Mouse (Mus musculus): Measurements from ENCODE around the gene Mynn. TPM values are rescaled to one million over a fixed set of nuclear protein-coding genes. Genes with fewer than 3 reads are reported as not detected.
A peak's percentile ranks its signal among the peaks of the same experiment; 100 is the strongest.
"Not testable (repeated sequence)": the region's sequence is repeated elsewhere in the genome, so short reads cannot be mapped to it uniquely, and the experiment has no call there.

Gene Mynn
- 20.1 and 25.7 TPM in 2 replicates for total RNA-seq (2021)
- long read RNA-seq, experiment 1, full-length matches to known transcripts, result 15 of 18 reads
- long read RNA-seq, experiment 1, partial matches to known transcripts, result 0 of 18 reads
- long read RNA-seq, experiment 1, other reads (novel, unspliced or antisense), result 3 of 18 reads
- long read RNA-seq, experiment 2, full-length matches to known transcripts, result 8 of 10 reads
- long read RNA-seq, experiment 2, partial matches to known transcripts, result 0 of 10 reads
- long read RNA-seq, experiment 2, other reads (novel, unspliced or antisense), result 2 of 10 reads

GRCm38 (mm10) chr3:30602065-30602739, at the start of gene Mynn:
Gene Mynn, plus strand, starts transcription at chr3:30602065.
- DNase-seq, result peak; percentile 96

- DNase-seq, result no peak
Measured at GRCm38 (mm10) chr3:30553741-30554140, 48.1 kb upstream of the Mynn start.

DNA sequence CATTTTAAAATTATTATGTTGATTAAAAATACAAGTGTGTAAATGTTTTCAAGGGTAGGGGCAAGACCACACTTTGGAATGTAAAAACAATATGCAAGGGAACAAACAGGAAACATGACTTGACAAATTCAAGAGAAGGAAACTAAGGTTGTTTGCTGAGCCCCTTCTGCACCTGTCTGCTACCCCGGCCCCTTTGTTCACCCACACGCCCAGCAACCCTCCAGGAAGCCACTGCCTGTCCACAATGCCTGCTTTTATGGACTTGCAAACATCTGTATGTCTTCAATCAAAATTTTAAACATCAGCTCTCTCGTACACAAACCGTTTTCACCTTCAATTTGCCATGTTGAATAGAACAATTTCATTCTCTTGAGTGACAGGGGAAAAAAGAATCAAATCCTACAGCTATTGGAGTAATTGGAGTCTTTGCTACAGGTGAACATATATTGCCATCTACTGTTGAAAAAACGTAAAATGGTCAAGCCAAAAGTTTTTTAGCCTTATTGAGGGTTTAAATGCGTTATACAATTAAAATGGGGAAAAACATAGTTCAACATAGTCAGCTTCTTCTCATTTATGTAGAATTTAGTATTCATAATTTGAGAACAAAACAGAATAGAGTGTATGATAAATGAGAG, 41.1 kb upstream of the Mynn start:
- no peak for DNase-seq

DNA sequence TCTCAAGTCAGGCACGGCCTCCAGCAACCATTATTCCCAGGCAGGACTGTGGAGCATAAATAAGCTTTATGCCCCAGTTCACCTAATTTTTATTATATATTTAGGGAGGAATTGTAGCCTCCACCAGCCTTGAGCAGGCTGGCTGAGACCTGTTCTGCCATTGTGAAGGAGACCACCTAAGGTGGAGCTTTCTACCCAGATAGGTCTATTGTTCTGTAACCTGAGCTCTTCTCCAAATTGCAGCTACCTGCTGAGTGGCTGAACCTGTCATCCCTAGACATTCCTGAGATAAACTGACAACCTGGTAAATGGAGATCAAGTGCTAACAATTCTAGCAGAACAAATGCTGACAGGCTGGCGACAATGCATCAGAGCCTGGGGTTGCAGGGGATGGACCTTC, 35.5 kb upstream of the Mynn start:
- not testable (repeated sequence) for DNase-seq

- DNase-seq, result no peak
Measured at GRCm38 (mm10) chr3:30573549-30573948, 28.3 kb upstream of the Mynn start.

DNA sequence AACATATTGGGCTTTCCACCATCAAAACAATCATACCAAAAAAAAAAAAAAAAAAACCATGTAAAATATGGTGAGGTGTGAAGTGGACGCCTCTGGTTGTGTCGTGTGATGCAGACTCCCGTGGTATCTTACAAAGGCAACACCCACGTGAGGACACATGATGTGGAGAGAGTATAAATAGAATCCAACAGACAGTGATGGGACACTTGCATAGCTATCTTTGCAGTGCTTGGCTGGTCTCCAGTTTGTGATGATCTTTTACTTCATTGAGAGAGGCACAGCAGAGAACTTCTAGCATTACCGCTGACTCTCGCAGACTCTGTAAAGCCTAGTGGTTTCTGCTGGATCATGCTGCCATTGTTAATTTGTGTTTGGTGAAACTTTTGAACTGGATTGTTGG, 13.0 kb upstream of the Mynn start:
- no peak for DNase-seq

DNA sequence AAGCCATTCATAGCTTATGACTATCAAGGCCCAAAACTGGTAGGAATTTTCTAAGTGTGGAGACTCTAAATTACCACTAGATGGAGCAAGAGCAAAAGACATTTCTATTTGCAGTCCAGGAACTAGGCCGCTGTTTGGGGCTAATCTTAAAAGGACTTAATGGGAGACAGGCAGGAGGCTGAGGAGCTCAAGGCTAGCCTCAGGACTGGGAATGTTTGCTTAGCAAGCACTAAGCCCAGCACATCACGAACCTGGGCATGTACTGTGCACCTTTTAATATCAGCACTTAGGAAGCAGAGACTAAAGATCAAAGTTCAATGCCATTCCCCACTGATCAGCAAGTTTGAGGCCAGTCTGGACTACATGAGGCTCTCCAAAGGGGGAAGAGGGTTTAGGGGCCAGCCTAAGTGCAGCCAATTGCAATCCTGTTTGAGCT, 9.4 kb upstream of the Mynn start:
- DNase-seq, result peak; percentile 23

GRCm38 (mm10) chr3:30593719-30594485, 8.0 kb upstream of the Mynn start:
- DNase-seq, result no peak

DNA sequence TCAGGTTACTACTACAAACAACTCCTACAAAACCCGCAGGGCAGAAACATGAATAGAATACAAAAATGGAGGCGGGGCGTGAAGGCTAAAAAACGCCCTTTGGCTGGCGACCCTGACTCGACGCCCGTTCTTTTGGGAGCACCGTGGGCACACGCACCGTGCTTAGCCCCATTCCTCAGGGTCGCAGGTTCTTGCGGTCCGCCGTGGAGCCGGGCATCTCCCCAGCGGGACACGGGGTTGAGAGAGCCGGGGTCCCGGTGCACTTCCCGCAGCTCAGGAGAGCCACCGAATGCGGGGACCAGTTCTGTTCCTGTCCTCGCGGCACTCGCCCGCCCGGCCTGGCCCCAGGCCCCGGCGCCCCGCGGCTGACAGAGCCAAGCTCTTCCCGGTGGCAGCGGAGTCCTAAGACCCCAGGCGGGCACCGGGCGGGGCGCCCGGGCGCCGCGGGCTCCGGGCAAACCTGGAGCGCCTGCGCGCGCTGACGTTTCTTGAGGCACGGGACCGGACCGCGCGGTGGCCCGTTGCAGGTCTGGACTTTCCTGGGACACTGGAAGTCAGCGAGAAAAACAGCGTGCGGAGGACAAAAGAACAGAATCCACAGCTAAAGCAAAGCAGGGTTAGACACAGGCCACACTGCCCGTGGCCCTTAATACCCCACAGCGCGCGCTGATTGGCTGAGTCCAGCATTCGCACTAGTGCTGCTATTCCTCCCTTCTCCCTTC, 6.6 kb upstream of the Mynn start:
- peak; percentile 54 for DNase-seq

DNA sequence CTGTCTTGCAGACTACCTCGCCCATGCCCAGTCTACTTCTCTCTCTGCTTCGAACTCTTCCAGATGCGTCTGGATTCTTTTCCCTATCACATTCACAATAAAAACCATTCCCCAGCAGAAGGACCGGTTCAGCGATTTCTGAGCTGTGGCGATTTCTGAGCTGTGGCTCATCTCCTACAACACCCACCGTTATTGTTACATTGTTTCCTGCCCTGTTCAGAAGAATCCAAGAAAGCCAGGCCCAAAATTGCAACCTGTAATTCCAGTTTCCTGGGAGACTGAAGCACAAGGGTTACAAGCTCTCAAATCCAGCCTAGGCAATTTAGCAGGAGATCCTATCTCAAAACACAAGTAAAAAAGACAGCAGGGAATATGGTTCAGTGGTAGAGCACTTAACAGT, 4.6 kb upstream of the Mynn start:
- DNase-seq, result no peak

- DNase-seq, result peak; percentile 28
Measured at GRCm38 (mm10) chr3:30599711-30600545, 1.9 kb upstream of the Mynn start, which contains the start of gene Actrt3. Gene Actrt3, minus strand, starts transcription at chr3:30599939.

GRCm38 (mm10) chr3:30600717-30601116, 1.1 kb upstream of the Mynn start:
- DNase-seq, result peak; percentile 39

- DNase-seq, result peak; percentile 86
Measured at GRCm38 (mm10) chr3:30601175-30601574, 690 bp upstream of the Mynn start.

GRCm38 (mm10) chr3:30601610-30602064, 228 bp upstream of the Mynn start:
- DNase-seq, result no peak

DNA sequence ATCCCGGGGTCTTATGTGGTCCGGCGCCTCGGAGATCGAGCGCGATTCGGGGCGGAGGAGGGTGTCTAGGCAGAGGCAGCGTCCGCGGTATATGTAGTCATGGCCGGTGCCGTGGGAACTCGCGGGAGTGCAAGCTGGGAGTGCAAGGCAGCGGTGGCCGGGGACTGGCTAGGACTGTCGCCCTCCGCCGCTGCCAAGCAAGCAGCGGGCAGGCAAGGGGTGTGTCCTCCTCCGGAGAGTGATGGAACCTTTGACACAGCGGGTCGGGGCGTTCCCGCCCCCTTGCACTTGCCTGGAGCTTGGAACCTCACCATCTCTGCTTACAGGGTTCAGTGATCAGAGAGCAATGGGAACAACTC, 854 bp downstream of the Mynn start:
- DNase-seq, result peak; percentile 90

GRCm38 (mm10) chr3:30603256-30603655, 1.4 kb downstream of the Mynn start:
- no peak for DNase-seq

GRCm38 (mm10) chr3:30608999-30609398, 7.1 kb downstream of the Mynn start:
- DNase-seq, result no peak

GRCm38 (mm10) chr3:30610930-30611329, 9.1 kb downstream of the Mynn start:
- DNase-seq, result no peak

- no peak for DNase-seq
Measured at GRCm38 (mm10) chr3:30620132-30620531, 18.3 kb downstream of the Mynn start.

- no peak for DNase-seq
Measured at GRCm38 (mm10) chr3:30633681-30634080, 31.8 kb downstream of the Mynn start.

GRCm38 (mm10) chr3:30635629-30636028, 33.8 kb downstream of the Mynn start:
- DNase-seq, result no peak
